Mouse (Mus musculus): ENCODE measurements around the gene Mgat5. TPM values are rescaled to one million over a fixed set of nuclear protein-coding genes. Genes with fewer than 3 reads are reported as not detected.

Mgat5 gene
- polyA plus RNA-seq, 1 experiment from 2014 or later: 8.1 TPM

- 62% methylated on average over 1 of the region's 1 CpGs for WGBS
- no peak overlapping the region for H3K9ac ChIP-seq (replicated peaks; ENCODE audit: low read length)
- H3K4me1 ChIP-seq (ENCODE audit: insufficient read depth, low read length): no peaks in the 10 kb centered on the region
- no peaks in the 10 kb centered on the region for H3K9me3 ChIP-seq (ENCODE audit: low read length)
- no peak overlapping the region for H3K4me2 ChIP-seq (replicated peaks; ENCODE audit: low read depth, low read length)
- H3K36me3 ChIP-seq (ENCODE audit: insufficient read depth, low read length): peaks cover 7% of the 10 kb centered on the region
- no peak; the same call in 1 of the 2 replicates for ATAC-seq (ENCODE audit: low FRiP score, low TSS enrichment)
- H3K27me3 ChIP-seq (ENCODE audit: insufficient read depth, low read length): no peaks in the 10 kb centered on the region
- no peak overlapping the region for H3K27ac ChIP-seq (ENCODE audit: low read length)
- no peak overlapping the region for H3K4me3 ChIP-seq (ENCODE audit: low read length)
These were observed 43.6 kb downstream of the Mgat5 start for GRCm38 (mm10) chr1:127248433-127248832.

- Histone ChIP-seq H3K9me3 (ENCODE audit: low read length) (no peaks in the 10 kb centered on the region), H3K27me3 (ENCODE audit: insufficient read depth, low read length) (no peaks in the 10 kb centered on the region), H3K4me3 (ENCODE audit: low read length) (no peak overlapping the region), H3K36me3 (ENCODE audit: insufficient read depth, low read length) (peaks cover 7% of the 10 kb centered on the region), H3K27ac (ENCODE audit: low read length) (no peak overlapping the region), H3K4me2 (replicated peaks; ENCODE audit: low read depth, low read length) (no peak overlapping the region), H3K9ac (replicated peaks; ENCODE audit: low read length) (no peak overlapping the region), H3K4me1 (ENCODE audit: insufficient read depth, low read length) (no peaks in the 10 kb centered on the region)
- ATAC-seq (ENCODE audit: low FRiP score, low TSS enrichment): no peak
These were observed 44.8 kb downstream of the Mgat5 start for GRCm38 (mm10) chr1:127249621-127250020.

DNA sequence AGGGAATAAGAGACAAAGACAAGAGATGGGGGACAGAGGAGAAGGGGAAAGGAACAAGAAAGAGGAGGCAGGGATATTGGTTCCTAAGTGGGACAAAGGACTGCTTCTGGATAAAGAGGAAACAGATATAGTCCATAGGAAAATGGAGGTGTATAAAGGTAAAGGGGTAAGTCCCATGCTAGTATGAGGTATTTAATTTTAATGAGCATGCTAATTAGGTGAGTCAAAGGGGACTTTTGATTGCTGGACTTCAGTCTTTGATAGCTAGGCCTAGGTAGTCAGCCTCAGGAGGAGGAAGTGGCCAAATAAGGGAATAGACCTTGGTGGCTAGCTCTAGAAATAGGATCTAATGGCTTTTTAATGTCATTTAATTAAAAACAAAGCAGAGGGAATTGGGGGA is 45.5 kb downstream of the Mgat5 start:
- no peak for ATAC-seq (ENCODE audit: low FRiP score, low TSS enrichment)
- H3K4me3 ChIP-seq (ENCODE audit: low read length): no peak overlapping the region
- H3K4me2 ChIP-seq (replicated peaks; ENCODE audit: low read depth, low read length): no peak overlapping the region
- no peak overlapping the region for H3K9ac ChIP-seq (replicated peaks; ENCODE audit: low read length)
- no peaks in the 10 kb centered on the region for H3K4me1 ChIP-seq (ENCODE audit: insufficient read depth, low read length)
- no peaks in the 10 kb centered on the region for H3K27me3 ChIP-seq (ENCODE audit: insufficient read depth, low read length)
- peaks cover 7% of the 10 kb centered on the region for H3K36me3 ChIP-seq (ENCODE audit: insufficient read depth, low read length)
- no peak overlapping the region for H3K27ac ChIP-seq (ENCODE audit: low read length)
- H3K9me3 ChIP-seq (ENCODE audit: low read length): no peaks in the 10 kb centered on the region

DNA sequence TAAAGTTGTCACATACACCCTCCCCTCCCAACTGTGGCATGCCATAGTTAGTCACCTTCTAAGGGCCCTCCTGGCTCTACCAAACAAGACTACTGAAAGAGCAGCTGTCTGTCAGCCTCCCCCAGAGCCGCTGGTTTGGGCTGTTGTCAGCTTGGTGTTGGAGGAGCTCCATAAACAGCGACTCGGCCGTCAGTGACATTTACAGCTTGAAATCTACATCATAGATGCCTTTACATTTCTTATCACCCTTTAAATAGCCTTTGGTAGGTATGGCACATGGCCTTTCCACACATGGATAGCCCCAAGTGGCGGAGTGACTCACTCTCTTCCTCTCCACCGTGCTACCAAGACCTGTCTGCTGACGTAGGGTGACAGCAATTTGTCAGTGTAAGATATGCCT is 46.9 kb downstream of the Mgat5 start:
- peaks cover 13% of the 10 kb centered on the region for H3K36me3 ChIP-seq (ENCODE audit: insufficient read depth, low read length)
- H3K9me3 ChIP-seq (ENCODE audit: low read length): no peaks in the 10 kb centered on the region
- 64% methylated on average over 7 of the region's 7 CpGs for WGBS
- H3K9ac ChIP-seq (replicated peaks; ENCODE audit: low read length): no peak overlapping the region
- no peak overlapping the region for H3K4me2 ChIP-seq (replicated peaks; ENCODE audit: low read depth, low read length)
- no peak for ATAC-seq (ENCODE audit: low FRiP score, low TSS enrichment)
- H3K27me3 ChIP-seq (ENCODE audit: insufficient read depth, low read length): no peaks in the 10 kb centered on the region
- H3K27ac ChIP-seq (ENCODE audit: low read length): no peak overlapping the region
- no peaks in the 10 kb centered on the region for H3K4me1 ChIP-seq (ENCODE audit: insufficient read depth, low read length)
- H3K4me3 ChIP-seq (ENCODE audit: low read length): no peak overlapping the region

GRCm38 (mm10) chr1:127257005-127257404 is 52.2 kb downstream of the Mgat5 start:
- ATAC-seq (ENCODE audit: low FRiP score, low TSS enrichment): no peak
- H3K27me3 ChIP-seq (ENCODE audit: insufficient read depth, low read length): no peaks in the 10 kb centered on the region

DNA sequence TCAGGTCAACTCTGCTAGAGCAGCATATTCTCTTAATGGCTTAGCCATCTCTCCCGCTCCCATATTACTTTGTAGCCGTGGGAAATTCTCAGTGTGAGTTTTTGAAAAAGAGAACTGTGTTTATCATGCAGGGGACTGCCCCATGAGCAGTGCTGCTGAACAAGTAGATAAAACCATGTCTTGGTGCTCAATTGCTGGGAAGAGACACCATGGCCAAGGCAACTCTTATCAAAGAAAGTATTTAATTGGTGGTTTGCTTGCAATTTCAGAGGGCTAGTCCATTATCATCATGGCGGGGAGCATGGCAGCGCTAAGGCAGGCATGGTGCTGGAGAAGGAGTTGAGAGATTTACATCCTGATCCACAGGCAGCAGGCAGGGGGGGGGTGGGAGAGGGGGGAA is 54.9 kb downstream of the Mgat5 start:
- 84% methylated on average over 4 of the region's 4 CpGs for WGBS
- H3K9me3 ChIP-seq (ENCODE audit: low read length): no peaks in the 10 kb centered on the region
- no peak overlapping the region for H3K9ac ChIP-seq (replicated peaks; ENCODE audit: low read length)
- no peak overlapping the region for H3K4me2 ChIP-seq (replicated peaks; ENCODE audit: low read depth, low read length)
- H3K27me3 ChIP-seq (ENCODE audit: insufficient read depth, low read length): no peaks in the 10 kb centered on the region
- H3K27ac ChIP-seq (ENCODE audit: low read length): no peak overlapping the region
- H3K4me1 ChIP-seq (ENCODE audit: insufficient read depth, low read length): peaks cover 20% of the 10 kb centered on the region
- no peak for ATAC-seq (ENCODE audit: low FRiP score, low TSS enrichment)
- no peak overlapping the region for H3K4me3 ChIP-seq (ENCODE audit: low read length)
- H3K36me3 ChIP-seq (ENCODE audit: insufficient read depth, low read length): peaks cover 6% of the 10 kb centered on the region; the same call in 1 of the 2 replicates

More at GRCm38 (mm10) chr1:127257005-127257404, 52.2 kb downstream of the Mgat5 start:
- Histone ChIP-seq H3K9me3 (ENCODE audit: low read length) (no peaks in the 10 kb centered on the region), H3K9ac (replicated peaks; ENCODE audit: low read length) (no peak overlapping the region), H3K36me3 (ENCODE audit: insufficient read depth, low read length) (peaks cover 8% of the 10 kb centered on the region), H3K4me2 (replicated peaks; ENCODE audit: low read depth, low read length) (no peak overlapping the region), H3K27ac (ENCODE audit: low read length) (no peak overlapping the region), H3K4me3 (ENCODE audit: low read length) (no peak overlapping the region), H3K4me1 (ENCODE audit: insufficient read depth, low read length) (peaks cover 15% of the 10 kb centered on the region)
- WGBS: 88% methylated on average over 8 of the region's 8 CpGs

GRCm38 (mm10) chr1:127260969-127261368 is 56.2 kb downstream of the Mgat5 start:
- peaks cover 2% of the 10 kb centered on the region; the same call in 1 of the 2 replicates for H3K36me3 ChIP-seq (ENCODE audit: insufficient read depth, low read length)
- H3K9ac ChIP-seq (replicated peaks; ENCODE audit: low read length): no peak overlapping the region
- peak; percentile 91 for ATAC-seq (ENCODE audit: low FRiP score, low TSS enrichment)
- H3K9me3 ChIP-seq (ENCODE audit: low read length): no peaks in the 10 kb centered on the region
- H3K4me2 ChIP-seq (replicated peaks; ENCODE audit: low read depth, low read length): no peak overlapping the region
- no peaks in the 10 kb centered on the region for H3K27me3 ChIP-seq (ENCODE audit: insufficient read depth, low read length)
- no peak overlapping the region for H3K4me3 ChIP-seq (ENCODE audit: low read length)
- H3K27ac ChIP-seq (ENCODE audit: low read length): peak overlapping the region; percentile 53; the same call in 1 of the 2 replicates
- 35% methylated on average over 6 of the region's 6 CpGs for WGBS
- H3K4me1 ChIP-seq (ENCODE audit: insufficient read depth, low read length): peaks cover 20% of the 10 kb centered on the region

DNA sequence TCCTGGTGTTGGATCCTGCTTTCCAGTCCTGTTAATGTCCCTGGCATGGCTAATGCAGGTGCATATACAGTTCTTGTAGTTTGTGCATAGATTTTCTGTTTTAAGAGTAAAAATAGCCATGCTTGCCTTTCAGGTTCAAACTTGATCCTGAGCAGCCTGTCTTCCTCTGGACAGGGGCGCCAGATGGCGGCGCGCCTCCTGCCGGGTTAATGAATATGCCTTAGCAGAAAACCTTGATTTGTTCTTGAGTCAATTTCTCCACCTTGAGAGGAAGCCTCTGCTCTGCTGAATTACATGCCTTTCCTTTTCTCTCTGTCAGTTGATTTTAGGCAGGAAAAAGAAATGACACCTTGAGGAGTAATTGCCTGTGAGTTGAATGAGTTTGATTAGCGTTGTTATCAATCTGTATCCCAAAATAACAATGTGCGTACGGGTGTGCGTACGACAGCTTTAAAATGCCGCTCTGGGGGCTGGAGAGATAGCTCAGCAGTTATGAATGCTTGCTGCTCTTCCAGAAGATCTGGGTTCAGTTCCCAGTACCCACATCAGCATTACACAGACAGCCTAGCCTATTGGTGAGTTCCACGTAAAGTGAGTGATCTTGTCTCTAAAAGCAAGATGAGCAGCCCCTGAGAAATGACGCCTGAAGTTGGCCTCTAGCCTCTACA is 57.5 kb downstream of the Mgat5 start:
- WGBS: 82% methylated on average over 13 of the region's 13 CpGs
- Histone ChIP-seq H3K9ac (replicated peaks; ENCODE audit: low read length) (no peak overlapping the region), H3K36me3 (ENCODE audit: insufficient read depth, low read length) (no peaks in the 10 kb centered on the region), H3K27ac (ENCODE audit: low read length) (peak overlapping the region; percentile 57; the same call in 1 of the 2 replicates), H3K27me3 (ENCODE audit: insufficient read depth, low read length) (no peaks in the 10 kb centered on the region), H3K9me3 (ENCODE audit: low read length) (no peaks in the 10 kb centered on the region), H3K4me1 (ENCODE audit: insufficient read depth, low read length) (peaks cover 20% of the 10 kb centered on the region), H3K4me3 (ENCODE audit: low read length) (no peak overlapping the region), H3K4me2 (replicated peaks; ENCODE audit: low read depth, low read length) (0 out of 2 replicates have a peak overlapping the region, but pooled peaks have one; percentile 12)
- no peak for ATAC-seq (ENCODE audit: low FRiP score, low TSS enrichment)

GRCm38 (mm10) chr1:127267985-127268384 is 63.2 kb downstream of the Mgat5 start:
- Histone ChIP-seq H3K27me3 (ENCODE audit: insufficient read depth, low read length) (no peaks in the 10 kb centered on the region), H3K4me1 (ENCODE audit: insufficient read depth, low read length) (no peaks in the 10 kb centered on the region; the same call in 1 of the 2 replicates), H3K4me3 (ENCODE audit: low read length) (no peak overlapping the region), H3K36me3 (ENCODE audit: insufficient read depth, low read length) (no peaks in the 10 kb centered on the region), H3K4me2 (replicated peaks; ENCODE audit: low read depth, low read length) (no peak overlapping the region), H3K27ac (ENCODE audit: low read length) (no peak overlapping the region), H3K9me3 (ENCODE audit: low read length) (no peaks in the 10 kb centered on the region), H3K9ac (replicated peaks; ENCODE audit: low read length) (no peak overlapping the region)
- no peak for ATAC-seq (ENCODE audit: low FRiP score, low TSS enrichment)
- WGBS: 75% methylated on average over 5 of the region's 5 CpGs

DNA sequence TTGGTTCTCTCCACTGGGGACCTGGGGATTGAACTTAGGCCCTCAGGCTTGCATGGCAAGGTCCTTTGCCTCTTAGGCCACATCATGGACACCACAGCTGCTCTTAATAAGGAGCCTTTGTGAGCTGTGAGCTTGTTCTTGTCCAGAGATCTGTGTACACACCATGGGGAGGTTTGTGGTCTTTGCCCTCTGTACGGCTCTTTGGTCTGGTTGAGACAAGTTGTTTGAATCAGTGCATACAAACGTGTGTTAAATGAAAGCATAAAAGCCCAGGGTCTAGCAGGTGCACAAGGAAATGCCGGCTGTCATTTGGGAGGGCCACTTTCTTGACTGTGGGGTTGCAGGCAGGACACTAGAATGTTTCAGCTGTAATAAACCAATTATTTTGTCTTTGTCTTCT is 64.5 kb downstream of the Mgat5 start:
- no peak overlapping the region for H3K4me2 ChIP-seq (replicated peaks; ENCODE audit: low read depth, low read length)
- H3K4me1 ChIP-seq (ENCODE audit: insufficient read depth, low read length): no peaks in the 10 kb centered on the region; the same call in 1 of the 2 replicates
- H3K27ac ChIP-seq (ENCODE audit: low read length): no peak overlapping the region
- no peak for ATAC-seq (ENCODE audit: low FRiP score, low TSS enrichment)
- H3K9me3 ChIP-seq (ENCODE audit: low read length): no peaks in the 10 kb centered on the region
- H3K36me3 ChIP-seq (ENCODE audit: insufficient read depth, low read length): no peaks in the 10 kb centered on the region
- WGBS: 78% methylated on average over 3 of the region's 3 CpGs
- no peak overlapping the region for H3K9ac ChIP-seq (replicated peaks; ENCODE audit: low read length)
- H3K27me3 ChIP-seq (ENCODE audit: insufficient read depth, low read length): no peaks in the 10 kb centered on the region
- H3K4me3 ChIP-seq (ENCODE audit: low read length): no peak overlapping the region
